Mouse (Mus musculus) lung, adult 2 months (tissue): ENCODE measurements at regions not wholly inside any gene's neighbourhood (a gene's known extent, or its start where the extent isn't known, plus 50 kb on each side); places are given as distances from the start of the nearest gene placed in this dataset.
A peak's percentile ranks its signal among the peaks of the same experiment; 100 is the strongest.

Experiments
- DNase-seq: peaks from one replicate; pipeline ENCODE4 v3.0.0; 2022
- H3K4me1 ChIP-seq: fragments of 200-500 bp; 2 replicates; pipeline ENCODE4 v1.6.1; 2011; ENCODE audit warnings: low read length; ENCODE audit not compliant: control insufficient read depth, insufficient read depth
- H3K4me3 ChIP-seq: fragments of 200-500 bp; replicated peaks from 2 replicates; pipeline ENCODE3; 2011; ENCODE audit warnings: low read depth, mild to moderate bottlenecking, control low read depth, low read length; ENCODE audit errors: extremely low read depth
- CTCF ChIP-seq: fragments of 200-500 bp; IDR thresholded peaks from 2 replicates; pipeline ENCODE4 v1.5.1; 2011; ENCODE audit warnings: mild to moderate bottlenecking, low read length, control low read depth; ENCODE audit not compliant: insufficient read depth
- POLR2A ChIP-seq: fragments of 200-500 bp; IDR thresholded peaks from 2 replicates; pipeline ENCODE4 v1.6.1; 2011; ENCODE audit warnings: low read depth, mild to moderate bottlenecking, control low read depth, low read length, borderline replicate concordance; ENCODE audit errors: extremely low read depth
- WGBS: fragments of 180-500 bp; shearing (Covaris S2); methylation state at CpG from one replicate; pipeline ENCODE4 v1.1.7; 2018; 5-methylcytosine and 5-hydroxymethylcytosine counted together

GRCm38 (mm10) chr1:73274480-73274879 is 258.8 kb upstream of the Tnp1 start:
- DNase-seq, result no peak
- WGBS, result 37% methylated on average over 2 of the region's 2 CpGs
- Histone ChIP-seq H3K4me1 (no peaks in the 10 kb centered on the region), H3K4me3 (no peak overlapping the region)
- TF ChIP-seq POLR2A (no peak), CTCF (peak; percentile 36; the same call in 1 of the 2 replicates)

- TF ChIP-seq POLR2A (no peak), CTCF (no peak)
- WGBS, result 67% methylated on average over 6 of the region's 6 CpGs
- no peak for DNase-seq
- Histone ChIP-seq H3K4me3 (no peak overlapping the region), H3K4me1 (no peaks in the 10 kb centered on the region)
Observed at GRCm38 (mm10) chr1:73270787-73271391, 255.2 kb upstream of the Tnp1 start.

GRCm38 (mm10) chr1:73269051-73269755 is 253.5 kb upstream of the Tnp1 start:
- Histone ChIP-seq H3K4me1 (no peaks in the 10 kb centered on the region), H3K4me3 (no peak overlapping the region)
- WGBS, result 50% methylated on average over 7 of the region's 7 CpGs
- TF ChIP-seq POLR2A (no peak), CTCF (no peak)
- DNase-seq, result no peak

GRCm38 (mm10) chr1:73265009-73265408 is 249.3 kb upstream of the Tnp1 start:
- Histone ChIP-seq H3K4me3 (no peak overlapping the region), H3K4me1 (no peaks in the 10 kb centered on the region)
- no peak for DNase-seq
- 61% methylated on average over 4 of the region's 4 CpGs for WGBS
- TF ChIP-seq POLR2A (no peak), CTCF (no peak)

GRCm38 (mm10) chr1:73264245-73264644 is 248.5 kb upstream of the Tnp1 start:
- 65% methylated on average over 7 of the region's 7 CpGs for WGBS
- H3K4me3 ChIP-seq, result no peak overlapping the region
- H3K4me1 ChIP-seq, result no peaks in the 10 kb centered on the region
- no peak for DNase-seq
- TF ChIP-seq POLR2A (no peak), CTCF (no peak)

GRCm38 (mm10) chr1:73259525-73260098 is 243.9 kb upstream of the Tnp1 start:
- TF ChIP-seq POLR2A (no peak), CTCF (no peak)
- WGBS, result 45% methylated on average over 5 of the region's 5 CpGs
- Histone ChIP-seq H3K4me3 (no peak overlapping the region), H3K4me1 (no peaks in the 10 kb centered on the region)
- no peak for DNase-seq

GRCm38 (mm10) chr1:73257263-73257662 is 241.6 kb upstream of the Tnp1 start:
- no peak overlapping the region for H3K4me3 ChIP-seq
- H3K4me1 ChIP-seq, result no peaks in the 10 kb centered on the region
- no peak for DNase-seq
- no peak for TF ChIP-seq CTCF
- TF ChIP-seq POLR2A, result no peak
- WGBS, result 84% methylated on average over 2 of the region's 2 CpGs

GRCm38 (mm10) chr1:73251911-73252356 is 236.2 kb upstream of the Tnp1 start:
- Histone ChIP-seq H3K4me3 (no peak overlapping the region), H3K4me1 (no peaks in the 10 kb centered on the region)
- WGBS, result 59% methylated on average over 12 of the region's 12 CpGs
- TF ChIP-seq CTCF (no peak), POLR2A (no peak)
- no peak for DNase-seq

GRCm38 (mm10) chr1:73244016-73244415 is 228.3 kb upstream of the Tnp1 start:
- no peak for DNase-seq
- Histone ChIP-seq H3K4me3 (no peak overlapping the region), H3K4me1 (no peaks in the 10 kb centered on the region)
- TF ChIP-seq CTCF (no peak), POLR2A (no peak)
- 80% methylated on average over 2 of the region's 2 CpGs for whole genome bisulfite sequencing

- WGBS, result 89% methylated on average over 9 of the region's 9 CpGs
- H3K4me3 ChIP-seq, result no peak overlapping the region
- no peak for DNase-seq
- H3K4me1 ChIP-seq, result no peaks in the 10 kb centered on the region
- TF ChIP-seq POLR2A, result no peak
- no peak for TF ChIP-seq CTCF
Observed at GRCm38 (mm10) chr1:73242290-73242689, 226.6 kb upstream of the Tnp1 start.
